Mouse (Mus musculus): ENCODE measurements at regions not wholly inside any gene's neighbourhood (a gene's known extent, or its start where the extent isn't known, plus 50 kb on each side); places are given as distances from the start of the nearest gene placed in this dataset.

GRCm38 (mm10) chr13:101506696-101507095 is 261.3 kb downstream of the Pik3r1 start:
- DNase-seq (ENCODE audit: inconsistent ontology term) = no peak

DNA sequence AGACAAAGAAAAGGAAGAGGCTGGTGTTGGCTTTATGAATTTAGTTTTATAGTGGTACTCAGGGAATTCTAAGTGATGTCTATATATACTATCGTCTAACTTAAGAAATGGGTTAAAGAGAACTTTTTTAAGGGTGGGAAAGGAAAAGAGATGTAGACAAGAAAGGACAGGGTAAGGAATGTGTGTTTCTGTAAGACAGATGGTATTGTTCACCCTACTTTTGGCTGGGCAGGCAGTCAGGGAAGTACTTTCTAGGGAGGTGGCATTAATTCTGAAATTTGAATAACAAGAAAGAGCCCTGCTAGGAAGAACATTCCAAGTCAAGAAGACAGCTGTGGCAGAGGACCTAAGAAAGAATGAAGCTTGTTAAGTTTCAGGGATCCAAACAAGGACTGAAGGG is 263.0 kb downstream of the Pik3r1 start:
- DNase-seq (ENCODE audit: inconsistent ontology term) = no peak

- peak; percentile 52 for DNase-seq (ENCODE audit: inconsistent ontology term)
Measured at GRCm38 (mm10) chr13:101504241-101504640, 263.8 kb downstream of the Pik3r1 start.

DNA sequence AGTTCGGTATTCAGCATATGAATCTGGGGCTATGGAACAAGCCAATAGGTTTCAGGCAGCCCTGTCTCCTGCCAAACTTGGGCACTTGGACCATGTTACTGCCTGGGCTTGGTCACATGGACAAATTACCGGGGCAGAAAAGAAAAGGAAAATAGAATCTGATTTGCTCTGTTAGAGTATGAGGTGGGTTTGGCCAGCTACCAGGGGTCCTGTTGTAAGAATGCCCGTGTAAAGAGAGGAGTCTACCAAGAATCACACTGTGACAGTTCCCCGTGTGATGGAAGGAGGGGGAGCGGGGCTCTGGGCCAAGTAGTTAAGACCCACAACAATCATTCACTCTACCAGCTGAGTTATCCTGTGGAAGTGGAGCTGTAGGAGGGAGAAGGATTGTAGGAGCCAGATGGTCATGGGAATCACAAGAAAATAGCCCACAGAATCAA is 266.2 kb downstream of the Pik3r1 start:
- peak; percentile 67 for DNase-seq (ENCODE audit: inconsistent ontology term)

- DNase-seq (ENCODE audit: inconsistent ontology term) = no peak
Measured at GRCm38 (mm10) chr13:101501061-101501460, 267.0 kb downstream of the Pik3r1 start.

DNA sequence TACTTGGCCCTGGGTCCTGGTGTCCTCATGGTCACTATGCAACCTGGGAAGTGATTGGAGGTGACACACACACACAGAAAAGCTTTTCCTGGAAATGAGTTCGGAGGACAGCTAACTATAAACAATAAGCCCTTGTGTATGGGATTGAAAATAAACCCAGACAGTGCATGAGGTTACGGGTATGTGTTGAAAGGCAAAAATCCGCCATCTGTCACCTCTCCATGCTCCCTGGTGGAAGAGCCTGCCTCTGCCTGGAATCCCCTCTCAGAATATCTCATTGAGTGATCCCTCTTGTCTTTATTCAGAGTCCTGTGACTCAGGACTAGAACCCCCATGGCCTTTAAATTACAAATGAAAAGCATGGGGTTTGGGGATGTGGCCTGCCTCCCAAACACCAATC is 276.2 kb downstream of the Pik3r1 start:
- DNase-seq (ENCODE audit: inconsistent ontology term) = peak; percentile 28

- DNase-seq (ENCODE audit: inconsistent ontology term) = no peak
Measured at GRCm38 (mm10) chr13:101490961-101491360, 277.1 kb downstream of the Pik3r1 start.

- no peak for DNase-seq (ENCODE audit: inconsistent ontology term)
Measured at GRCm38 (mm10) chr13:101487621-101488020, 280.4 kb downstream of the Pik3r1 start.

- DNase-seq (ENCODE audit: inconsistent ontology term) = no peak
Measured at GRCm38 (mm10) chr13:101485823-101486222, 282.2 kb downstream of the Pik3r1 start.

- peak; percentile 51 for DNase-seq (ENCODE audit: inconsistent ontology term)
Measured at GRCm38 (mm10) chr13:101483816-101484215, 284.2 kb downstream of the Pik3r1 start.

GRCm38 (mm10) chr13:101481551-101482184 is 286.3 kb downstream of the Pik3r1 start:
- DNase-seq (ENCODE audit: inconsistent ontology term) = no peak

DNA sequence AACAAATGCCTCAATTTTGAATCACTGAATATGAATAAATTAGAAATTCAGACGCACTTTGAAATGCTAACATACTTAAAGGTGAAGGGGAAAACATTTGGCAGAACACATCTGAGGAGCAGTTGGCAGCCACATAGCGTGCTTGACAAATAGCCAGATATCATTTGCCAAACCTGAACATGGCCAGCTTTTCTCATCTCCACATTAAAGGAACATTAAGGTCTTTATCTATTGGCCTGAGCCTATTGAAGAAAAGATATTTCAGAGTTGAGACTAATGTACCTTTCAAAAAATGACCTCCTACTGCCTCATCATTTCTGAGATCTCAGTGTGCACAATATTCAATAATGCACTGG is 288.7 kb downstream of the Pik3r1 start:
- no peak for DNase-seq (ENCODE audit: inconsistent ontology term)

DNA sequence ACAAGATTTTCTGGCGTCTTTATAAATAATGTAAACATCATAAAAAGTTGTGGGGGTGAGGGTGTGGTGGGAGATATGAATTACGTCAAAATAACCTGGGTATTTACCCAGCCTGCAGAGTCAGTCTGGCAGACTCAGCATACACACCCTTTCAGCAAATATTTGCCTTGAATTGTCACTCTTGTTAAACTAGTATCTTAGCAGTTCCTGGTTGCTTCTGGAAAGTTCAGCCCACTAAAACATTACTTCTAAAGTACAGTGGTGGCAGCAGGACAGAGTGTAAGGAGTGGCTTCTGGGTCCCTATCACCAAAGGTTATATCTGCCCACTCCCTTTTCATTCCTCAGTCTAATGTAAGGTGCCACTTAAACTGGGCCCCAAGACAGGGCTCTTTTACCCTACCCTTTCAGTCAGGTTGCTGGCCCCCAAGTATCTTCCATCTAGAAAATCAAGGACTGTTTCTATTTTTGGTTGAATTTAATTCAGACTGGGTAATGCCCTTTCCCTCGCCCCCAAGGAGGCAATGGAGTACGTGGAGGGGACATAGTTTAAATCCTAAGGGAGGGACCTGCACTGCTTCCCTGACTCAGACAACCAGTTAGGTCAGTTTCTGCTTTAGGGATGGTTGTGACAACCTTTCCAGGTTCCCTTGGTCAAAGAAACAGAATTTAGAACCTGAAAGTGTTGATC is 289.3 kb downstream of the Pik3r1 start:
- DNase-seq (ENCODE audit: inconsistent ontology term) = no peak

DNA sequence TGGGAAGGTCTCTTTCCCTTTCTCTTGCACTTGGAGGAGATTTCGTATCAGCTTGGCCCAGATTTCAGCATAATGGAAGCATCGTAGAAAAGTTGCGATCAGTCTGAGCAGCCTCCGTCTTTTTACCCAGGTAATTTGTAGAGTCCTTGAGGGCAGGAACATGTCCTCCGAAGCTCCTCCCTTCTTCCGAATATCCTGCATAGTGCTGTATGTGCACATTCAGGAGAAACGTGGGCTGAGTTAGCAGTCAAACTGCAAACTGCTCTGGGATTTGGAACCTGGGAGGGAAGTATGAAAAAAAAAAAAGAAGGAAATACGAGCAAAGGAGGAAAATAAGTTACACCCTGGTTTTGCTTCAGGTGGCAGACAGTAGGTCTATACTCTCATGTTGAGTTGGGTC is 294.7 kb downstream of the Pik3r1 start:
- no peak for DNase-seq (ENCODE audit: inconsistent ontology term)

GRCm38 (mm10) chr13:101470560-101471247 is 297.3 kb downstream of the Pik3r1 start:
- no peak for DNase-seq (ENCODE audit: inconsistent ontology term)

DNA sequence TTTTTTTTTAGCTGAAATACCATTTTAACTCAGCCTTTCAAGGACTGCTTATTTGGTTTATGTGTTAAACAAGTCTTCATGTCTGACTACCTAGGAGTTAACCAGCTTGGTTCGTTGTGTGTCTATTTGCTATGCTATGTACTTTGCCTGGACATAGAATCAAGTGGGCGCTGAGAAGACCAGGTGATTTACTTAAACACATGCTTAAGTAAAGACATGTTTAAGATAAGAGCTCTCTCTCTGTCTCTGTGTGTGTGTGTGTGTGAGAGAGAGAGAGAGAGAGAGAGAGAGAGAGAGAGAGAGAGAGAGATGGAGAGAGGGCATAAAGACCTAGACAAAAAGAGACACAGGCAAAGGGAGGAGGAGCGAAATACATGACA is 302.3 kb downstream of the Pik3r1 start:
- DNase-seq (ENCODE audit: inconsistent ontology term) = no peak

GRCm38 (mm10) chr13:101464928-101465747 is 302.9 kb downstream of the Pik3r1 start:
- peak; percentile 56 for DNase-seq (ENCODE audit: inconsistent ontology term)

- no peak for DNase-seq (ENCODE audit: inconsistent ontology term)
Measured at GRCm38 (mm10) chr13:101456926-101457325, 311.1 kb downstream of the Pik3r1 start.

GRCm38 (mm10) chr13:101454276-101454675 is 313.7 kb downstream of the Pik3r1 start:
- DNase-seq (ENCODE audit: inconsistent ontology term) = no peak

- DNase-seq (ENCODE audit: inconsistent ontology term) = no peak
Measured at GRCm38 (mm10) chr13:101450501-101450900, 317.5 kb downstream of the Pik3r1 start.

GRCm38 (mm10) chr13:101439517-101439916 is 328.5 kb downstream of the Pik3r1 start:
- DNase-seq (ENCODE audit: inconsistent ontology term) = no peak

DNA sequence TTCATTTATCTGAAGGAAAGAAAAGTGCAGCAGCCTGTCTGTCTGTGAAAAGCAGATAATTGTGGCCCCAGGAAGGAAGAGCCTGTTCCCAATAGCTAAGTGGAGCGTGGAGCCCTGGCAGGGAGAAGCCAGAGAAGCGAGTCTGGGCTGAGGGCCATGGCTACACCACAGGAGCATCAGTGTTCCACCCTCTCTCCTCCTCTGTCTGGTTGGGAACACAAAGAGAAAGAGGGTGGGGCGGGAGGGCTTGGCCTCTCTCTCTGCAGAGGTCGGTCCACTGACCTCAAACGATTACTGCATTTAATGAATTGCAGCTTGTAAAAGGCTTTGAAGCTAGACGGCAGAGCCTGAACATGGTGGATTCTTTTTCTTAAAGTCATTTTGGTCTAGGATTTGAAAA is 329.0 kb downstream of the Pik3r1 start:
- peak; percentile 91 for DNase-seq (ENCODE audit: inconsistent ontology term)
